Mouse (Mus musculus) CH12.LX (cell line): Measurements from ENCODE around the gene Dok1. TPM values are rescaled to one million over a fixed set of nuclear protein-coding genes. Genes with fewer than 3 reads are reported as not detected.

Experiments
- DNase-seq: peaks from one replicate; pipeline ENCODE4 v3.0.0-alpha.2; 2013; ENCODE audit errors: extremely low read depth
- H3K27ac ChIP-seq: 2 replicates; pipeline ENCODE4 v1.5.1; 2012; ENCODE audit warnings: low read depth, mild to moderate bottlenecking, control low read depth, moderate library complexity; ENCODE audit not compliant: insufficient read depth
- H3K27me3 ChIP-seq: replicated peaks from 2 replicates; pipeline ENCODE3; 2012; ENCODE audit warnings: inconsistent platforms
- H3K36me3 ChIP-seq, 2 experiments: replicated peaks in 1 of 2; 2 replicates each; pipeline versions ENCODE3 to v1.6.1; 2012; ENCODE audit warnings: inconsistent platforms in 1 of 2, low read length in 1 of 2, mild to moderate bottlenecking in 1 of 2, mixed read lengths in 1 of 2, moderate library complexity in 1 of 2; ENCODE audit not compliant: control insufficient read depth in 1 of 2, insufficient read depth in 1 of 2
- H3K4me1 ChIP-seq, 2 experiments: 2 replicates each; pipeline ENCODE4 v1.6.1; 2012; ENCODE audit warnings: inconsistent platforms in 1 of 2, moderate library complexity in 1 of 2; ENCODE audit not compliant: insufficient read depth in 2 of 2, control insufficient read depth in 1 of 2
- H3K4me2 ChIP-seq: 2 replicates; pipeline ENCODE4 v1.6.1; 2012; ENCODE audit warnings: low read depth, mild to moderate bottlenecking, control low read depth; ENCODE audit not compliant: poor library complexity, insufficient read depth, severe bottlenecking
- H3K4me3 ChIP-seq, 3 experiments: fragments of 150-350 bp in 1 of 3; sonication (generic) in 1 of 3; replicated peaks in 1 of 3; 2 replicates each; pipeline versions ENCODE3 to v1.5.1; 2011 to 2012; ENCODE audit warnings: low read depth in 2 of 3, low read length in 2 of 3, mild to moderate bottlenecking in 2 of 3, moderate library complexity in 2 of 3, control low read depth in 1 of 3, improper control_type of control experiment in 1 of 3, inconsistent platforms in 1 of 3, mixed read lengths in 1 of 3; ENCODE audit not compliant: poor library complexity in 1 of 3
- H3K79me2 ChIP-seq: replicated peaks from 2 replicates; pipeline ENCODE4 v1.6.1; 2012; ENCODE audit warnings: mild to moderate bottlenecking, moderate library complexity; ENCODE audit not compliant: control insufficient read depth, poor library complexity, insufficient read depth, severe bottlenecking; ENCODE audit errors: extremely low read depth
- H3K9ac ChIP-seq: 2 replicates; pipeline ENCODE4 v1.6.1; 2012; ENCODE audit warnings: low read depth, mild to moderate bottlenecking, control low read depth, moderate library complexity; ENCODE audit not compliant: insufficient read depth
- H3K9me3 ChIP-seq: replicated peaks from 2 replicates; pipeline ENCODE3; 2012; ENCODE audit warnings: low read length, inconsistent platforms, mixed read lengths
- BHLHE40 ChIP-seq: IDR thresholded peaks from 2 replicates; pipeline ENCODE4 v1.6.1; 2011; ENCODE audit warnings: mild to moderate bottlenecking, low read depth, low read length, improper control_type of control experiment
- CHD1 ChIP-seq: IDR thresholded peaks from 2 replicates; pipeline ENCODE4 v1.6.1; 2012; ENCODE audit warnings: low read depth, low read length, improper control_type of control experiment, inconsistent platforms
- CHD2 ChIP-seq: IDR thresholded peaks from 2 replicates; pipeline ENCODE4 v1.6.1; 2011; ENCODE audit warnings: low read length, improper control_type of control experiment
- CTCF ChIP-seq, 2 experiments: IDR thresholded peaks in 1 of 2; conservative IDR thresholded peaks in 1 of 2; 2 replicates each; pipeline ENCODE4 v1.5.1; 2011 to 2012; ENCODE audit warnings: low read depth in 2 of 2, low read length in 2 of 2, improper control_type of control experiment in 1 of 2, inconsistent platforms in 1 of 2, mild to moderate bottlenecking in 1 of 2, moderate library complexity in 1 of 2
- E2F4 ChIP-seq: IDR thresholded peaks from 2 replicates; pipeline ENCODE4 v1.6.1; 2011; ENCODE audit warnings: low read depth, low read length, improper control_type of control experiment; ENCODE audit not compliant: insufficient replicate concordance
- ELF1 ChIP-seq: IDR thresholded peaks from 2 replicates; pipeline ENCODE4 v1.6.1; 2014; ENCODE audit warnings: low read depth, mild to moderate bottlenecking, inconsistent platforms, low read length, improper control_type of control experiment
- EP300 ChIP-seq: IDR thresholded peaks from 2 replicates; pipeline ENCODE4 v1.6.1; 2011; ENCODE audit warnings: low read length, improper control_type of control experiment
- ETS1 ChIP-seq: conservative IDR thresholded peaks from 2 replicates; pipeline ENCODE4 v1.6.1; 2012; ENCODE audit warnings: low read depth, mild to moderate bottlenecking, inconsistent platforms, low read length, improper control_type of control experiment, moderate library complexity
- GABPA ChIP-seq: IDR thresholded peaks from 2 replicates; pipeline ENCODE4 v1.6.1; 2012; ENCODE audit warnings: low read depth, low read length, improper control_type of control experiment, inconsistent platforms; ENCODE audit not compliant: insufficient replicate concordance
- HCFC1 ChIP-seq: IDR thresholded peaks from 2 replicates; pipeline ENCODE4 v1.6.1; 2012; ENCODE audit warnings: low read depth, mild to moderate bottlenecking, inconsistent platforms, low read length, improper control_type of control experiment
- IRF4 ChIP-seq: IDR thresholded peaks from 2 replicates; pipeline ENCODE4 v1.6.1; 2014; ENCODE audit warnings: low read depth, mild to moderate bottlenecking, inconsistent platforms, low read length, improper control_type of control experiment
- JUN ChIP-seq: IDR thresholded peaks from 2 replicates; pipeline ENCODE4 v1.6.1; 2011; ENCODE audit warnings: low read depth, mild to moderate bottlenecking, low read length, improper control_type of control experiment, moderate library complexity; ENCODE audit not compliant: insufficient read depth
- JUND ChIP-seq: conservative IDR thresholded peaks from 2 replicates; pipeline ENCODE4 v1.6.1; 2011; ENCODE audit warnings: low read depth, low read length, improper control_type of control experiment
- MAFK ChIP-seq: IDR thresholded peaks from 2 replicates; pipeline ENCODE4 v1.6.1; 2011; ENCODE audit warnings: low read length, improper control_type of control experiment; ENCODE audit not compliant: insufficient replicate concordance
- MAX ChIP-seq: IDR thresholded peaks from 2 replicates; pipeline ENCODE4 v1.6.1; 2011; ENCODE audit warnings: low read length, improper control_type of control experiment
- MEF2A ChIP-seq: IDR thresholded peaks from 2 replicates; pipeline ENCODE4 v1.6.1; 2014; ENCODE audit warnings: low read depth, mild to moderate bottlenecking, inconsistent platforms, low read length, improper control_type of control experiment, borderline replicate concordance
- MXI1 ChIP-seq: IDR thresholded peaks from 2 replicates; pipeline ENCODE4 v1.6.1; 2011; ENCODE audit warnings: mild to moderate bottlenecking, low read depth, low read length, improper control_type of control experiment
- NRF1 ChIP-seq: IDR thresholded peaks from 2 replicates; pipeline ENCODE4 v1.6.1; 2014; ENCODE audit warnings: low read depth, mild to moderate bottlenecking, inconsistent platforms, low read length, improper control_type of control experiment, moderate library complexity
- PAX5 ChIP-seq: IDR thresholded peaks from 2 replicates; pipeline ENCODE4 v1.6.1; 2012; ENCODE audit warnings: low read length, inconsistent platforms, mixed read lengths
- POLR2A ChIP-seq: IDR thresholded peaks from 2 replicates; pipeline ENCODE4 v1.6.1; 2011; ENCODE audit warnings: low read depth, mild to moderate bottlenecking, improper control_type of control experiment, low read length
- POLR2AphosphoS2 ChIP-seq: IDR thresholded peaks from 2 replicates; pipeline ENCODE4 v1.6.1; 2011; ENCODE audit warnings: low read depth, low read length, improper control_type of control experiment
- RAD21 ChIP-seq: IDR thresholded peaks from 2 replicates; pipeline ENCODE4 v1.6.1; 2011; ENCODE audit warnings: low read depth, mild to moderate bottlenecking, low read length, improper control_type of control experiment, moderate library complexity
- RCOR1 ChIP-seq: conservative IDR thresholded peaks from 2 replicates; pipeline ENCODE4 v1.6.1; 2012; ENCODE audit warnings: low read depth, mild to moderate bottlenecking, inconsistent platforms, low read length, improper control_type of control experiment
- SIN3A ChIP-seq: IDR thresholded peaks from 2 replicates; pipeline ENCODE4 v1.6.1; 2012; ENCODE audit warnings: low read length, improper control_type of control experiment, inconsistent platforms
- SMC3 ChIP-seq: IDR thresholded peaks from 2 replicates; pipeline ENCODE4 v1.6.1; 2011; ENCODE audit warnings: low read depth, low read length, improper control_type of control experiment
- TBP ChIP-seq: conservative IDR thresholded peaks from 2 replicates; pipeline ENCODE4 v1.6.1; 2011; ENCODE audit warnings: low read depth, low read length, improper control_type of control experiment
- TCF12 ChIP-seq: IDR thresholded peaks from 2 replicates; pipeline ENCODE4 v1.6.1; 2014; ENCODE audit warnings: low read depth, mild to moderate bottlenecking, inconsistent platforms, low read length, improper control_type of control experiment
- UBTF ChIP-seq: IDR thresholded peaks from 2 replicates; pipeline ENCODE4 v1.6.1; 2012; ENCODE audit warnings: low read depth, mild to moderate bottlenecking, inconsistent platforms, low read length, improper control_type of control experiment, moderate library complexity
- USF1 ChIP-seq: IDR thresholded peaks from 2 replicates; pipeline ENCODE4 v1.6.1; 2014; ENCODE audit warnings: low read depth, mild to moderate bottlenecking, inconsistent platforms, low read length, improper control_type of control experiment
- ZC3H11A ChIP-seq: IDR thresholded peaks from 2 replicates; pipeline ENCODE4 v1.6.1; 2012; ENCODE audit warnings: low read depth, mild to moderate bottlenecking, inconsistent platforms, low read length, improper control_type of control experiment
- ZKSCAN1 ChIP-seq: IDR thresholded peaks from 2 replicates; pipeline ENCODE4 v1.6.1; 2012; ENCODE audit warnings: low read depth, inconsistent platforms, low read length, improper control_type of control experiment, borderline replicate concordance
- ZMIZ1 ChIP-seq: IDR thresholded peaks from 2 replicates; pipeline ENCODE4 v1.6.1; 2012; ENCODE audit warnings: low read depth, mild to moderate bottlenecking, inconsistent platforms, low read length, improper control_type of control experiment
- ZNF384 ChIP-seq: IDR thresholded peaks from 2 replicates; pipeline ENCODE4 v1.6.1; 2012; ENCODE audit warnings: low read depth, low read length, improper control_type of control experiment, inconsistent platforms
- dilution Hi-C: fragments of 300-500 bp; cut with MboI; formaldehyde crosslinking; loops from 2 replicates; pipeline ENCODE4 v1.14.3; 2020; ENCODE audit warnings: low sequenced_read_pairs; ENCODE audit not compliant: extremely low pct_unique_long_range_greater_than_20kb, extremely low pct_ligation_motif_present
- in situ Hi-C: fragments of 300-500 bp; cut with MboI; formaldehyde crosslinking; loops from 3 replicates; pipeline ENCODE4 v1.14.3; 2019; ENCODE audit warnings: low sequenced_read_pairs, low pct_ligation_motif_present, low pct_unique_long_range_greater_than_20kb, mixed read lengths
- polyA plus RNA-seq: library from polyadenylated mRNA; unstranded; fragments of >175 nt; gene quantifications from 2 replicates; pipeline ENCODE4 v1.2.1, GENCODE M21; 2012; ENCODE audit warnings: low read depth; ENCODE audit not compliant: insufficient read length
- total RNA-seq, 2 experiments: library from RNA; depleted of rRNA; stranded (reverse); fragments of 300-350 nt in 1 of 2; fragments of >200 nt in 1 of 2; gene quantifications; 2 replicates each; pipeline ENCODE4 v1.2.3; 2012 to 2014

The Dok1 gene
- total and polyA plus RNA-seq, 3 experiments: 21.4 to 33.2 (median 23.8) TPM

- peaks cover 11 to 35% of the 10 kb centered on the region in 2 experiments for H3K36me3 ChIP-seq
- H3K27me3 ChIP-seq: peaks cover 3% of the 10 kb centered on the region
- H3K4me1 ChIP-seq: peaks cover 7 to 28% of the 10 kb centered on the region in 2 experiments; a peak in 3 of 4 replicates
- H3K4me3 ChIP-seq: no peak overlapping the region
- no peaks in the 10 kb centered on the region for H3K79me2 ChIP-seq
- no peak overlapping the region for H3K9ac ChIP-seq
- H3K27ac ChIP-seq: no peak overlapping the region
- no peak for DNase-seq
- in situ Hi-C loops: no loop called here
- H3K4me2 ChIP-seq: no peak overlapping the region
- TF ChIP-seq IRF4: no peak
- TF ChIP-seq, all 38 proteins: peak for 0
- dilution Hi-C loops: no loop called here
- H3K9me3 ChIP-seq: no peaks in the 10 kb centered on the region
Observed at GRCm38 (mm10) chr6:83080210-83080609, 46.9 kb upstream of the Dok1 start.

- H3K79me2 ChIP-seq: no peaks in the 10 kb centered on the region
- peaks cover 3 to 19% of the 10 kb centered on the region in 2 experiments; a peak in 3 of 4 replicates for H3K4me1 ChIP-seq
- in situ Hi-C loops: no loop called here
- DNase-seq: peak; percentile 97
- peaks cover 11 to 34% of the 10 kb centered on the region in 2 experiments for H3K36me3 ChIP-seq
- dilution Hi-C loops: no loop called here
- H3K27me3 ChIP-seq: peaks cover 3% of the 10 kb centered on the region
- H3K9ac ChIP-seq: peak overlapping the region; percentile 59
- peak overlapping the region; percentile 84 to 89 (median 84) for H3K4me3 ChIP-seq
- H3K9me3 ChIP-seq: no peaks in the 10 kb centered on the region
- H3K4me2 ChIP-seq: peak overlapping the region; percentile 68
- H3K27ac ChIP-seq: peak overlapping the region; percentile 87
- TF ChIP-seq MXI1 (no peak; the same call in 1 of the 2 replicates), ELF1 (peak; percentile 94), EP300 (no peak), PAX5 (no peak), JUND (no peak), CTCF (conservative IDR thresholded peaks at IDR 0.05 in 1 of 2, IDR thresholded peaks at IDR 0.05 in 1 of 2; ENCODE audit: low read depth in 2 of 2, low read length in 2 of 2) (peak in 1 of 2 experiments; percentile 82; a peak in 2 of 4 replicates), ZMIZ1 (no peak), GABPA (no peak), RCOR1 (no peak), POLR2A (peak; percentile 66), SIN3A (peak; percentile 13), POLR2AphosphoS2 (no peak), UBTF (no peak), MAFK (no peak), JUN (no peak), ZNF384 (no peak), BHLHE40 (no peak), HCFC1 (peak; percentile 66; the same call in 1 of the 2 replicates), ZC3H11A (no peak), USF1 (no peak), TCF12 (peak; percentile 26), E2F4 (no peak; the same call in 1 of the 2 replicates), MEF2A (no peak), ETS1 (no peak), CHD1 (no peak), ZKSCAN1 (no peak), TBP (no peak), NRF1 (peak; percentile 94), CHD2 (peak; percentile 22; the same call in 1 of the 2 replicates), MAX (0 out of 2 replicates have a peak, but pooled peaks have one; percentile 17), SMC3 (peak; percentile 84), RAD21 (peak; percentile 55)
Observed at GRCm38 (mm10) chr6:83078324-83078858, 45.1 kb upstream of the Dok1 start.
